In the genomic region with DNA sequence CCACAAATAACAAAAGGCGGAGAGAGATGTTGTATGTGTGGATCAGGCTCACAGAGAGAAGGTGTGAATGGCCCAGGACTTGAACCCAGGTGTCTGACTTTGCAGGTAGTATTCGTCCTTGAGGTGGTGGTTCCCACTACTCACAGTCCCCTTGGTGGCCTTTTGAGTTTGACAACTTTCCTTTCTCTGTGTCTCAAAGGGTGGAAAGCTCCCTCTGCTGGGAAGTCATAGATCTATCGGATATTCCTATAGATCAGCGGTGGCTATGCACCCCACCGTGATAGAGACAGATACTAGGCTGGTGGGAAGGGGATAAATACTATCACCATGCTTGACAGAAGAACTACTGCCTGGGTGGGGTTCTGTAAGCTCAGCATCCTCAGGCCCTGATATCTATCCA, we compare ENCODE assay signal across 9 mouse cellular contexts.
DNase-seq lines count a peak whose midpoint lies in the region; ATAC-seq lines count a peak whose summit lies in the region.
"Had no signal": no experiment of that assay in that cellular context is flagged by ENCODE, and none has a peak within 500 bp of the region (broad histone marks: within the 10 kb centered on the region; RNA-seq: fewer than 3 reads in every experiment).

No protein-coding gene starts in this region.

- peak; percentile 59 for ATAC-seq in megakaryocyte progenitor cell, adult 5-6 weeks (replicated peaks; ENCODE audit: poor library complexity)
- ATAC-seq in cerebellum, adult (ENCODE audit: insufficient number of reproducible peaks, low FRiP score, low TSS enrichment), result no peak

- intact Hi-C loops in left cerebral cortex, postnatal 25 days (cut with DNase I), result loop anchor here (5.0 kb wide), 2 partner anchors 198 to 368 kb away; no protein-coding TSS in a partner anchor

- DNase-seq in cerebellum, postnatal 10 days, result peak; percentile 42 to 43
- no peak for DNase-seq in cerebellum, adult 11-12 months
- DNase-seq in left cerebral cortex, postnatal 25 days (ENCODE audit: low spot score in 2 of 2), result peak; percentile 39 to 54
- DNase-seq in left cerebral cortex, adult 11 months (ENCODE audit: low spot score), result no peak
- peak; percentile 65 for DNase-seq in embryo, embryonic 10.5 days (ENCODE audit: low spot score)
- DNase-seq in adrenal gland, postnatal 10 days, result no peak
- DNase-seq: gastrocnemius, postnatal 25 days had no signal

Comparison
In these comparisons a context has a peak if more than half of its experiments do, and no peak if none do; other contexts are left out.
1. DNase-seq: peak in cerebellum, postnatal 10 days (2 of 2), left cerebral cortex, postnatal 25 days (2 of 2) and embryo, embryonic 10.5 days (single experiment); none in cerebellum, adult 11-12 months (single experiment), left cerebral cortex, adult 11 months (single experiment) and adrenal gland, postnatal 10 days (single experiment).